Mouse (Mus musculus) ovary, postnatal 10 days (tissue): ENCODE data around the gene Tgfbr1.
A peak's percentile ranks its signal among the peaks of the same experiment; 100 is the strongest.

Experiments used
- DNase-seq: peaks from one replicate; pipeline ENCODE4 v3.0.0; 2022; ENCODE audit warnings: low spot score

The Tgfbr1 gene

GRCm38 (mm10) chr4:47352803-47353388, at the start of gene Tgfbr1:
Gene Tgfbr1, plus strand, starts transcription at chr4:47353222.
- DNase-seq: peak; percentile 93

DNA sequence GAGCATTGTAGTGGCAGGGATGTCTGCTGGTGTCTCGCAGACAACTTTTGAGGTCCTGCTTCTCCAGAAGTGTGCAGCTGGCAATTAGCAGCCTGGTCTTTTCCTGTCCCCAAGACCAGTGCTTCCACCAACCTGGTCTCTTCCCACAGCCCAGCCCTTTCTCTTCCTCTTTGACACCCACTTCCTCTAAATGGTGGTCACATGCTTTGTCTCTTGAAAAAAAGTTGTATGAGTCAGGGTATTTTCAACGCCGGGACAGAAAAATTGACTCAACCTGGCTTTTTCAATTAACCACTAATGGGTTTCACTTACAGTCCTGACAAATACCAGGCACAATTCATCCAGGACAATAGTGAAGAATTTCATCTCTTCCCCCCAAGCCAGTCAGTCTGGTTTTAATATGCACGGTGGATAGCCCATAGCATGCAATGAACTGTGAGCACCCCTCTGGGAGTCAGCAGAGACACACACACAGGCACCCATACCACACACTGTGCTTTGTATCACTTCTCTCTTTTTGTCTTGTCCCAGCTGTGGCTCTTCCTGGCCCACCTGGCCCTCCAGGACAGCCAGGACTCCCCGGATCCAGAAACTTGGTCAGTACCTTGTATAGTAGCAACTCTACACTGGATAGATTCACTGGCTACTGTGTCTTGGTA, 49.6 kb upstream of the Tgfbr1 start:
- DNase-seq: no peak

- no peak for DNase-seq
Measured at GRCm38 (mm10) chr4:47309886-47310625, 43.0 kb upstream of the Tgfbr1 start.

DNA sequence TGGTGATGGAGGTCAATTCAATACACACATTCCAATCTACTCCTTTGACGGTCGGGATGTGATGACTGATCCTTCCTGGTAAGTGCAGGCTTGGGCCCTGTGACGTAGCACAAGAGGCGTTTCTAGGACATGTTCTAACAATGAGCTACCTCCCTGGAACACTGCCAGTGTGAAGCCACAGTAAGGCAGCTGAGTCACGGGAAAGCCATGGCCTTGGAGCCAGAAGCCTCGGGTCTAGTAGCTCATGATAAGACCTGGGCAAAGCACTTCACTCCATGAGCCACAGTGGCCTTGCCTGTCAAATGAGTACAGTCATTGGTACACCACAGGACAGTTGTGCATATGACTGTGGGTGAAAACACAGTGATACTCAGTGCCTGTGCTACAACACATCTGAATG, 42.2 kb upstream of the Tgfbr1 start:
- DNase-seq: no peak

DNA sequence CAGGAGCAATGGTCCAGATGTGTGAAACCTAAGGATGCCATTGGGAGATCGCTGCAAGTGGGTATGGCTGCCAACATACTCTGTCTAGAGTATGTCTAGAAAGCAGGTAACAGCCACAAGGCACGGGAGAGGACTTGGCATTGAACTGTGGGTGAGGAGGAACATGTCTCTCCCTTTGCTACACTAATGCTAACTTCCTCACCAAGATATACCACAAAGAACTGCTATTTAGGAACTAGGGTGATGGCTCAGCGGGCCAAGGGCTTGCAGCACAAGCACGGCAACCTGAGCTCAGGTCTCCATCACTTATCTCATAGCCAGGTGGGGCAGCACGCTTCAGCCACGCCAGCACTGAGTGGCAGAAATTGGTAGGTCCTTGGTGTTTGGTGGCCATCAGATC, 41.6 kb upstream of the Tgfbr1 start:
- DNase-seq: no peak

DNA sequence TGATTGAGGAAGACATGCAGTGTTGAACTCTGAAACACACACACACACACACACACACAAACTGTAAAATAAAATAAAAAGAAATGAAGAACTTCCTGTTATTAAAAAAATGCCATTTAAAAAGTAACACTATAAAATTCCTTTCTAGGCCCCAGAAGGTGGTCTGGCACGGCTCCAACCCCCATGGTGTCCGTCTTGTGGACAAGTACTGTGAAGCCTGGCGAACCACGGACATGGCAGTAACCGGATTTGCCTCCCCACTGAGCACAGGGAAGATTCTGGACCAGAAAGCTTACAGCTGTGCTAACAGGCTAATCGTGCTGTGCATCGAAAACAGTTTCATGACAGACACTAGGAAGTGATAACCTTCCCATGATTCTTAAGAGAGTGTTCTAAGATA, 41.1 kb upstream of the Tgfbr1 start:
- no peak for DNase-seq

GRCm38 (mm10) chr4:47312676-47313075, 40.3 kb upstream of the Tgfbr1 start:
- DNase-seq: no peak

- no peak for DNase-seq
Measured at GRCm38 (mm10) chr4:47313710-47314410, 39.2 kb upstream of the Tgfbr1 start.

DNA sequence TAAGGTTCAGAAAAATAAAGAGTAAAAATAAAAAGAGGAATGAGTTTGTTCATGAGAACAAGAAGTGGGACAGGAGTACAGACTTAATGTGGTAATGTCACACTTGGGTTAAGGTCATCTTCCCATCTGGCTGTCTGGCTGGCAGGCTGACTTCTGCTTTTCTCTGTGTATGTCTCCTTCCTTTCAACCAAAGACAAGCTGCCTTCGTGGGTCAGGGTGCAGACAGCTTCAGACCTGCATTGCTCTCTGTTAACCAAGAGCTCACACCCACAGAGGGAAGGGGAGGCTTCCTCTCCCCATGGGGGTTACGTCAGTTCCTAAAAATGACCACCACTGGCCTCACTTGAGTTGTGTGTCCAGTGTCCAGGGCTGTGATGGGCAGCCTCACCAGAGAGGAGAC, 37.6 kb upstream of the Tgfbr1 start:
- no peak for DNase-seq

DNA sequence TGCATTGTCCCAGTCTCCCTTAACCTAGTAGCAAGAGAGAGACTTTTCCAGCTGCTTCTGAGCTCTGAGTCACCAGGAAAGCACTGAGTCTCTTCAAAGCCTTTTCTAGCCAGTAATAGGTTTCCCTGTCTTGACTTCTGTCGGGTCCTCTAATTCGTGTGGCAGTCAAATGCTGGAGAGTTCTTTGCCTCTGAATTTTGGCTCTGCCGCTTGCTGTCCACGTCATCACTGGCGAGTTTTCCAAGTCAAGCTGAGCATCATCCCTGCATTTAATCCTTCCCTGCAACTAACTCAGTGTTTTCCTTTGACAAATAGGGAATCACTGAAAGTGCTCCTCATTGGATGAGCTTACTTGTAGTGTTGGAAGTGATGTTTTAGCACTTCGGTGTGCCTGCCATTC, 36.6 kb upstream of the Tgfbr1 start:
- no peak for DNase-seq

- DNase-seq: no peak
Measured at GRCm38 (mm10) chr4:47319561-47320321, 33.3 kb upstream of the Tgfbr1 start.

DNA sequence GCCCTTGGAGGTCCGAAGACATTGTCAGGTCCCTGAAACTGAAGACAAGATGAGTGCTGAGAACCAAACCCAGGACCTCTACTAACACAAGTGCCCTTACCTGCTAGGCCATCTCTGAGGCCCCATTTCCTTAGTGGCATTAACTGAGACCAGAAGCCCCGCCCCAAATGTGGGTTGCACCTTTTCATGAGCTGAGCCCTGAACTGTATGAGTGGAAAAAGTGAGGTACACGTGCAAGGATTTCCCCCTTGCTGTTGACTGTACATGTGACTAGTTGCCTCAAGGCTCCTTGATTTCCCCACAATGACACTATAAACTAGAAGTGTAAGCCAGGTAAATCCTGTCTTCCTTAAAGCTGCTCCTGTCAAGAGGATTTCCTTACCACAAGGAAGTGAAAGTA, 30.7 kb upstream of the Tgfbr1 start:
- DNase-seq: no peak

DNA sequence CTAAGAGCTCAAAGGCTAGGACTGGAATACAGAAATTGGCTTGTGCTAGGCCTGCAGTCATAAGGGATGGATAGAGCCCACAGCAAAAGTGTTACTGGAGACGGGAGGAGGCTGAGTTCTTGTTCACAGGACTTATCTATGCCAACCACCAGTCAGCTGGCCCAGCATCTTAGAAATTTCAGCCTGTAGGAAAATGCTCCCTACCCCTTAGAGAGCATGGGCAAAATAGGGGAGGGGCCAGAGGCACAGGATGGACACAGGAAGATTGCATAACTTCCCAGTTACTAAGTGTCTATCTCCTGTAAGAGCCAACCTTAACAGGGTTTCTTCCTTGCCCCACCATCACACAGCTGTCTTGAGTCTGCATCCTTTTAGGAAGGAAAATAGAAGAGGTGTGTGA, 28.8 kb upstream of the Tgfbr1 start:
- no peak for DNase-seq

- DNase-seq: no peak
Measured at GRCm38 (mm10) chr4:47327782-47328181, 25.2 kb upstream of the Tgfbr1 start.

DNA sequence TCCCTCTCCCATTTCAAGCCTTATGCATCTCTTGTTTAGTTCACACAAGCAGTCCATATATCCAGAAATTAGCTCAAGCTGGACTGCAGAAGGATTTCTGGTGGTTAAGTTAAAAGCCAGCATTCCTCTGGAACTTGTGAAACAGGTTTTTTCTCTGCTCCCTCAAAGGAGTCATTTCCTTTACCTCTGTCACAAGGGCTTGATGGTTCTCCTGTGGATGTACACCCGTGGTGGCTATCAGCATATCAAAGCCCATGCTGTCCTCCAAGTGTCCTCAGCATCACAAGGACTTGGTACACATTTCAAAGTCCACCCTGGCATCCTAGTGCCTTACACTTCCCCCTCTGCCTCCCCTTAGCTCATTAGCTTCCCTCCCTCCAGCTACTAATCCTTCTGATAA, 23.7 kb upstream of the Tgfbr1 start:
- no peak for DNase-seq

- DNase-seq: no peak
Measured at GRCm38 (mm10) chr4:47330378-47331052, 22.5 kb upstream of the Tgfbr1 start.

- no peak for DNase-seq
Measured at GRCm38 (mm10) chr4:47332812-47333343, 20.1 kb upstream of the Tgfbr1 start.

DNA sequence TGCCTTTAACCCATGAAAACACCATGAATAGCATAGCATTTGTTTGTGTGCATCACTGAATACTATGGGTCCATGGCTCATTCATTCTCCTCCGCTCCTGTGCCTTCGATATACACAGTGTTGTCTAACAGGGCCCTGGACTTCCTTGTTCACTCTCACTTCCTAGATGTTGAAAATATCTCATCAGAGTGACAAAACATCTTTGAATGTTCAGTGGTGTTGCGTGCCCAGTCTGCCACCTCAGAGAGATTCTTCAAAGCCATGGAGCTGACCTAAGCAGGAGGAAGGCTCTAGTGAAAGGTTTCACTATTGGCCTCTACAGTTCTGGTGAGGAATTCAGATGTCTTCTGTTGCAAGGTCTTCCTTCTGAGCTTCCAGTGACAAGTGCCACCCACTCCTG, 19.5 kb upstream of the Tgfbr1 start:
- DNase-seq: no peak

DNA sequence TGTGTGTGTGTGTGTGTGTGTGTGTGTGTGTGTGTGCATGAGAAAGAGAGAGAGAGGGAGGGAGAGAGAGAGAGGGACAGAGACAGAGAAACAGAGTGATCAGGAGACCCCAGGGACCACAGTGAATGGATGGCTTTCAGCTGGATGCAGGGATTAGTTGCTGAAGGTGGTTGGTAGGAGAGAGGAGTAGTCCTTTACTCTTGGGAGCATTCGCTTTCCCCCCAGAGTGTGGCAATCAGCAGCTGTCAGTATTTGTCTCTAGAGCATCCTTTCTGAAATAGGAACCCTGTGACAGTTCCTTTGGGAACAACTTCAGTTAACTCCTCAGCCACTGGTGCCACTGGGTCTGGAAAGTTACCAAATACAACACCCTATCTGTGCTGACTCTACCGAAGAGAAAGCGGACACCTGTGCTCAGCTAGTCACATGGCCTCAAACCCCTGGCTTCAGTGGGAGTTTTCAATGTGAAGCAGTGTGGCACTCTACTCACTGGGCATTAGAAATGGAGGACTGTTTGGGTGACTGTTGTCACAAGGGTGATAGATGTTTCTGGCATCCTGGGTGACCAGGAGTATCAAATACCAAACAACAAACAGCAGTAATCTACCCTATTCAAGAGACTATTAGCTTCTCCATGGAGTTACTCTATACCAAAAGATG, 16.0 kb upstream of the Tgfbr1 start:
- DNase-seq: no peak

DNA sequence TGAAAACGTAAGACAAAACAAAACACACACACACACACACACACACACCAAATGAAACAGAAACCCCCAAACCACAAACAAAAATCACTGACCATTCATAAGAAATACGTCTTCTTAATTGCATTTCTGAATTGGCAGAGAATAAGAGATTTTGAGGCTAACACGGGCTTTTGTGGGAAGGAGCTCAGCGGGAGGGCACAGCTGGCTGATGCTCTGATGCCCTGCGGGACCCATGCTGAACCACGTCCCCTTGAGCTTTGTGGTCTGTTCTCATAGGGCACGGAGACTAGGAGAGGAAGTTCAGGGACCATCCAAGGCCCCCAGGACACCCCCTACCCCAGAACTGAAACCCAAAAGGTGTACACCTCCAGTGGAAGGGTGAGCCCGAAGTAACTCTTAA, 10.4 kb upstream of the Tgfbr1 start:
- no peak for DNase-seq

- no peak for DNase-seq
Measured at GRCm38 (mm10) chr4:47347022-47347421, 6.0 kb upstream of the Tgfbr1 start.
